Mouse (Mus musculus) c-Kit-positive CD71-positive TER-119-negative erythroid progenitor cells, embryonic 14.5 days (primary cell): ENCODE results near the gene Vps4b.
A peak's percentile ranks its signal among the peaks of the same experiment; 100 is the strongest.

Experiments
- DNase-seq: peaks from one replicate; pipeline ENCODE4 v3.0.0-alpha.2; 2013; ENCODE audit warnings: low read depth

Vps4b gene

DNA sequence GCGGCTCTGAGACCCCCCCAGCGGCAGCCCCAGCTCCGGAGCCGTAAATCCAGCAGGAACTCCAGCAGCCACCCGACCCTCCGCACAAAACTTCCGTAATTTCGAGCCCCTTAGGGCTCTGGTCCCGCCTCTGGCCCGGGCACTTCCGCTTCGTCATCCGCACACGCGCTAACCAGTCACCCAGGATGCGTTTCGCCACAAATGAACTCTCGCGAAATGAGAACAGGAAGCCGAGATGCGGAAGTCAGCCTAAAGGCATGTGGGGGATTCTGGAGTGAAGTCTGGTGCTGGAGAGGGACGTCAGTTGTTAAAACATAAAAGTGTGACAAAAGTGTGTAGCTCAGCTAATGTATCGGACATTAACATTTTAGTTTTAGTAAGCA is at the start of gene Vps4b:
Vps4b (minus strand) TSS at position 187 of the 383 bp plus-strand sequence.
- peak; percentile 96 for DNase-seq

DNA sequence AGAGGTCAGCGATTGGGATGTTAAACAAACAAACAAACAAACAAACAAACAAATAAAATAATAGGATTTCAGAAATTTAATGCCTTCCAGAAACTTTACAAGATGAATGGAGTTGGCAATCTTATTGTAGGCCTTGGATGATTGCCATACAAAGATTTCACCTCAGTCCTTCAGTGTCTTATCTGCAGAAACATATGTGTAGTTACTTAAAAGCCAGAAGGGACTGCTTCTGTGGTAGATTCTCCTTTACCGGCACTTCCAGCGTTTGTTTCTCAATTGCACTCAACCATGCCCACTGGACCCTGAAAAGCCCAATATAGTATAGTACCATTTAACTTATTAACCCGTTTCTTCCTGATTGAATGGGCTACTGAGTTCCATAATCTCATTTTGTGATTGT is 32.3 kb upstream of the Vps4b start:
- no peak for DNase-seq

GRCm38 (mm10) chr1:106822297-106822696 is 25.8 kb upstream of the Vps4b start:
- no peak for DNase-seq

DNA sequence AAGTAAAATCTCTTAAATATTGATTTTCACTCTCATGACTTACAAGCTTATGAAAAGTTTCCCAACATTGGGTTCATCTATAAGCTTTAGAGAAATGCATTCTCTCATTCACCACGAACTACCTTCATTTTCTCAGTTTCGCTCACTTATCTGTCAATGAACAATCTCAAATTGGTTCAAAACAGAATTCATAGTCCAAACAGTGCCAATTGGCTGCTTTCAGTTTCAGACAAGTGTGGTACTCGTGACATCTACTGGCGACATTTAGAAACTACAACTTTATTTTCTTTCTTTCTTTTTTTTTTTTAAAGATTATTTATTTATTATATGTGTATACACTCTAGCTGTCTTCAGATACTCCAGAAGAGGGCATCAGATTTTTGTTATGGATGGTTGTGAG is 21.8 kb upstream of the Vps4b start:
- peak; percentile 30 for DNase-seq

GRCm38 (mm10) chr1:106816766-106817165 is 20.2 kb upstream of the Vps4b start:
- DNase-seq = no peak

DNA sequence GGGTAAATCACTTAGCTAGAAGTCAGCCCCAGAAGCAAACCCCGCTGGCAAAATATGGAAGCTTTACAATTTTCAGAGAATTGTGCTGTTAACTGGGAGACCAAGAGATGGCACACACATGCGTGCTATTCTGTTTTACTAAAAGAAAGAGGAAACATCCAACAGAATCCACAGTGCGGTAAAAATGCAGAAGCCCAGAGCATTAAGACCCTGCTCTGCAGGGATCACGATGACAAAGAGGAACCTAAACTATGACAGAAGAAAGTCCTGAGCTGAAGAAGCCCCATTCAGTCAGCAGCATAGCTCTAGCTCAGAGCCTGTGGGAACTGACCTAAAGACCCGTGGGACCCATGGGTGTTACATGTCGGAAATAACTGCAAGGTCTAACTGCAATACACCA is 18.7 kb upstream of the Vps4b start:
- no peak for DNase-seq

- no peak for DNase-seq
Measured at GRCm38 (mm10) chr1:106814864-106815263, 18.3 kb upstream of the Vps4b start.

DNA sequence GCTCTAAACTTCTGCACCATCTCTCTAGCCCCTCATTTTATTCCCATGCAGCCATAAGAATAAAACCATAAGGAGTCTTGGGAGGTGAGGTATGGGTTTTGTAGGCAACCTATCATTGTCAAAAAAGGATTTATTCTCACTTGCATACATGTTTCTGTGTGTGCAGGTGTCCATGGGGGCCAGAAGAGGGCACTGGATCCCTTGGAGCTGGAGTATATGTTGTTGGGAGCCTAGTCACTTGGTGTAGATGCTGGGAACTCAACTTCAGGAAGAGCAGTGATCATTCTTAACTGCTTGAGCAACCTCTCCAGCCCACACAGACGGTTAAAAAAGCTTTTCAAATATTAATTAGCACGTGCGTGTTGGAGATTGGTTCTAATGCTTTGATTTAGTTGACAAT is 3.4 kb upstream of the Vps4b start:
- DNase-seq = no peak

DNA sequence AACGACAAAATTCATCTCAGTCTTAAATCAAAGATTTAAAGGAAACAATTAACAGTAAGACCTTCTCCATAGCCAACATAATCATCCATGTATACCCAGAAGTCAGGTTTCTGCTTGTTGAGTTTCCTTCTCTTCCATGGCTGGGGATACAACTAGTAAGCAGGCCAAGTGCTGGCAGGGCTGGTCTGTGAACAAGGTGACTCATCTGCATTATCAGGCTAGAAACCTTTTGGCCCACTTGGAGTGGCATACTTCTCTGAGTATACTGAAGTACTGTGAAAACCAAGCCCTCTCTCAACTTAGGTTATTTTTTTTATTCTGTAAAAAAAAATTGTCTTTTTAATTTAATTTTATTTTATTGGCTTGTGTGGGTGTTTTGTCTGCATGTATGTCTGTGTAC is 2.9 kb upstream of the Vps4b start:
- DNase-seq = no peak

GRCm38 (mm10) chr1:106796987-106797779 is 655 bp upstream of the Vps4b start:
- no peak for DNase-seq

- DNase-seq = peak; percentile 23
Measured at GRCm38 (mm10) chr1:106795634-106796541, 640 bp downstream of the Vps4b start.

- DNase-seq = no peak
Measured at GRCm38 (mm10) chr1:106774896-106775295, 21.6 kb downstream of the Vps4b start.

GRCm38 (mm10) chr1:106774092-106774491 is 22.4 kb downstream of the Vps4b start:
- DNase-seq = no peak

DNA sequence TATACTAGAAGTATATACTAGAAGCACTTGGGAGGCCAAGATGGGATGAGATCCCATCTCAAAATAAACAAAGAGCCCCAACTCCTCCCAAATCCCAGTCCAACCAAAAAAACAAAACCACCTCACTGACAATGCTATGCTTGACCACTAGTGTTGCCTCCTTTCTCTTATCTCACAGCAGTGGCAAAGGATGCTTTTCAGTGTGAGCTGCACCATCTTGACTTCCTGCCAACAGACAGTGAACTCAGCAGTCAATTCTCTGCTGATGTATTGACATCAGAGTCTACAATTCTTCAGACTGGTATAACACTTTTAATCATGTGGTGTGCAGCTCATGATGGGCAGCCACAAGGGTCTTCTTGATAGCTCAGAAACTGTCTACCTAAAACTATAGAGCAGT is 27.8 kb downstream of the Vps4b start:
- no peak for DNase-seq

DNA sequence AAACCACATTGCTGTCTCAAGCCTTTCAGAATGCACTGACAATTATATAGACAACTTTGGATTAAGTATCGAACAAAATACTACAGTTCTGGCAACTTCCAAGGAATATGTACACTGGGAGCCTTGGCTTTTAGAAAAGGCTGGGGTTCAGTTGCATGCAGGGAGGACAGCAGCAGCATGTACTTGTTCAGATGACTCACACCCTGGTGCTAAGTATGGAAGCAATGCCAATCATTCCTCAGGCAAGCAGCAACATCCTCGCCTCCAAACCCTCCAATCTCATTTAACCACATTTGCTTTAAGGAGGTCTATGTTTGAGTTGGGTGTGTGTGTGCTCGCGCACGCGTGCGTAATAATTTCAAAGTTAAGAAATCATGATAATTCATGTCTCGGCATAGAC is 30.8 kb downstream of the Vps4b start:
- DNase-seq = no peak

- no peak for DNase-seq
Measured at GRCm38 (mm10) chr1:106764846-106765245, 31.7 kb downstream of the Vps4b start.

- no peak for DNase-seq
Measured at GRCm38 (mm10) chr1:106764281-106764680, 32.2 kb downstream of the Vps4b start.

DNA sequence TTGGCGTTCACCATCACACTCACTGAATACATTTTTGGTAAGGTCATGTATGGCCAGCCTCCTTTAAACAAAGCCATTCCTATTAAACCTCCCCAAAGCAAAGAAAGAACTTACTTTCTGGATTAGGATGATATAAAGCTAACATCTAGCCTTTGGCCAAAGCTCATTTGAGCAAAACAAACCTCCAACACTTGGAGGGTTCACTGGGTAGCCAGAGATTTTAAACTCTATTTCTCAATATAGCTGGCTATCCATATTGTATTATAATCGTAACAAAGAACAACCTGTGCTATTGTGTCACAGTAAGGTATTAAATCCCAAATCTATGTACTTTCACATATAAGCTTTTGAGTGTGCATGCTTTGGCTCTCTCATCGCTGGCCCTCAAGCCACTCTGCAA is 35.8 kb downstream of the Vps4b start:
- no peak for DNase-seq

DNA sequence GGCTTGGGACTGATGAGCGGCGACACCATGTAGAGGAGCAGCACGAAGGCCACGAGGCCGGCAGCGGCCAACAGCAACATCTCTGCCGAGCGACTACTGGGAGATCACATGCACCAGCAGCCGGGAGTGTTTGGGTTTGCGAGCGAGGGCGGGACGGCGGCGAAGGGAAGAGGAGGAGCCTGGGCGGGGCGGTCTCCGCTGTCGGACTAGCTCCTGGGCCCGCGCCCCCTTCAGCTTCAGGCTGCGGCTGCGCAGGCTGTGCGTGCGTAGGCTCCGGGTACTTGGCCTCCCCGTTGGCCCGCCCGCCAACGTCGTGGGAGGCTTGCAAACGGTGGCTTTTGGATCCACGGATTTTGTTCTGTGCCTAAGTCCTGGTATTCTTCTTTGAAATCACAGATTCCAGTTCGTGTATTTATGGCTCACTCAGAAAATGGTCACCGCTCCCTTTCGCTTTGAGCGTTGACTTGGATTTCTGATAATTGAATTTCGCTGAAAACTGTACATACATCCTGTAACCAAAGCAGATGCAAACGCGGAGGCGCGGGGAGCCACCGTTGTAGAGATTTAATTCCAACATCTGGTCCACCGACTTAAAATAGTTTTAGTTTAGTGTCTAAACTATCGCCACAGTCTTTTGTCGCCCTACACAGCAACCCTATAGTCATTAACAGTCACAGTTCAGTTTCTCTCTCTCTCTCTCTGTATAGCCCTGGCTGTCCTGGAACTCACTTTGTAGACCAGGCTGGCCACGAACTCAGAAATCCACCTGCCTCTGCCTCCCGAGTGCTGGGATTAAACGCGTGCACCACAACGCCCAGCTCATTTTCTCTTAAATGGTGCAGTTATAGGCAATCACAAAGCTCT is 36.7 kb downstream of the Vps4b start, which contains the start of gene Kdsr:
Kdsr (minus strand) TSS at position 156 of the 864 bp plus-strand sequence.
- peak; percentile 88 for DNase-seq

DNA sequence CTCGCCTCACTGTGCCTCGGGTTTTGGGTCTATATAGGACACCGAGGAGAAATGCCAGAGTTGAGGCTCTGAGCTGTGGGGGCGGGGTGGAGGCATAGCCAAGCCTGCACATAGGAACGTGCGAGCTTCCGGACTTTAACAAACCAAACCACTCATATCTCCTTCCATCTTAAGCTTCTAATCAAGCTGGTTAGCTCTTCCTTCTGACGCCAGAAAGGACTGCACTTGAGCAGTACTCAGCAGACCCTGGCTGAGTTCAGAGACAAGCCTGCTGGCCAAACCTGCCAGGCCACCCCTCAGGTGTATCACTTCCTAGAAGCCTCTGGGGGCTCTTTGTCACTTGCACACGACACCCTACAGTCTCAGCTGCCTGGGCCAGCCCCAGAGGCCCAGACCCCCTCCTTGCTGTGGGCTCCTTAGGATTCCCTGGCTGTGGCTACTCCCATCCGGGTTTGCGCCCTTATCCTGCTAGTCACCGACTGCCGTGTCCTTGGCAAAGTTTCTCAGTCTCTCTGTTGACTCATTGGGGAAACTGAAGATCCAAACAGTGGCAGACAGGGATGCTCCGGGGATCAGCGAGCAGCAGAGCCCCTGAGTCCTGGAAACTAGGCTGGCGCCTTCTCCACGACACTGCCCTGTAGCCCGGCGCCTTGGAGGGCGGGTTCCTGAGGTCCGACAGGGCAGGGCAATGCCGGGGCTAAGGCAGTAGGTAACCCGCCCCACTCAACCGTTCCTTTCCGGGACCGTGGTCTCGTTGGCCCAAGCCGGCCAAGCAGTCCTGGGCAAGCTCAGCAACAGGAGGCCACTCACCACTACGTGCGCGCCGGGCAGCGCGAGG is 37.6 kb downstream of the Vps4b start:
- peak; percentile 31 for DNase-seq

- DNase-seq = no peak
Measured at GRCm38 (mm10) chr1:106756633-106757032, 39.9 kb downstream of the Vps4b start.
